Mouse (Mus musculus): Measurements from ENCODE around the gene Ift27.

The Ift27 gene

GRCm38 (mm10) chr15:78172256-78172898 lies 1.5 kb downstream of the Ift27 start:
- DNase-seq (ENCODE audit: low read depth, low spot score) = no peak

DNA sequence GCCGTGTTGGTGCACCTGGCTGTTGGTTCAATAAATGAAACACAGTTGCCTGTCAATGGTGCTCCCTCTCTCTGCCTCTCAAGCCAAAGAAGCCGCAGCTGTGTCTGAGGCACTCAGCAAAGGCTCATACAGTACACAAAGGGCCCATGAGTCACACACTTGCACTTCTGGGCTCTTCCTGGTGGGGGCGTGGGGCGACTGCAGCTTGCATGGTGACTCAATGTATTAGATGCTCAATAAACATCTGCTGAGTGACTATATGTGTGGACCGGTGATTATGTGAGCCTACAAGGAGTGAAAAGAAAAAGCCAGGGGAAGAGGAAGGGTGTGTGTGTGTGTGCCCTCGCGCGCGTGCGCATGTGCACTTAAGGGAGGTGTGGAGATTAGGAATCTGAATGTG lies 2.3 kb downstream of the Ift27 start:
- peak; percentile 75 for DNase-seq (ENCODE audit: low read depth, low spot score)

GRCm38 (mm10) chr15:78170708-78171107 lies 3.2 kb downstream of the Ift27 start:
- DNase-seq (ENCODE audit: low read depth, low spot score) = no peak

DNA sequence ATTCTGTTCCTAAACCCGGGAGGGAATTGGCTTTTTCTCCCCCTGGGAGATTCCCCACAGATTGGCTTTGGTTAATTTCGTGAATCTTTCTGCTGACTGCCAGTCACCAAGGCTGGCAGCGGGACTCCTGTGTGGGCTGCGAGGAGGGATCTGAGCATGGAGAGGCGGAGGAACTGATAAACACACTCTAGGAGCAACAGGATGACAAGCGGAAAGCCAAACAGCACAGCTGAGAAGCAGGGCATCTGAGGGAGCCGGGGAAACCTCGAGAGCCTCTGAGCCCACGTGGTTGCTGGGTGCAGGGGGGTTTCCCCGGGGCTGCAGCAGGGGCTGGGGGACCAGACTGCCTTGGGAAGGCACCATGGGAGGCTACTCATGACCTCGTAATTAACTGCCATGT lies 4.3 kb downstream of the Ift27 start:
- DNase-seq (ENCODE audit: low read depth, low spot score) = no peak

DNA sequence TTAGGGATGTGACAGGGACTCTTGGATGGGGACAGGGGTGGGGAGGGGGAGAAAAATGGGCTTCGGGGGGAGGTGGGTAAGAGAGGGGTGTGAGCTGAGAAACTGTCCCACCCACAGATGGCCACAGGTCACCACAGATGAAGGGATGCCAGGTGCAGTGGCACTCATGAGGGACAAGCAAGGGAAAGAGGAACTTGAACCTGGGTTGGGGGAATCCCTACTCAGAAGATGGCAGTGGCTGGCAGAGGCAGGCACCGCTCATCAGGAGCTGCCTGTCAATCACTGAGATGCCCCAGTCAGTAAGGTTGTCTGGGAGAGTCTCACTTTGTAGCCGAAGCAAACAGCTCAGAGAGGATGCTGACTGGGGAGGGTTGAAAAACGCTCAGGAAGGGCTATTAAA lies 8.6 kb downstream of the Ift27 start:
- no peak for DNase-seq (ENCODE audit: low read depth, low spot score)

DNA sequence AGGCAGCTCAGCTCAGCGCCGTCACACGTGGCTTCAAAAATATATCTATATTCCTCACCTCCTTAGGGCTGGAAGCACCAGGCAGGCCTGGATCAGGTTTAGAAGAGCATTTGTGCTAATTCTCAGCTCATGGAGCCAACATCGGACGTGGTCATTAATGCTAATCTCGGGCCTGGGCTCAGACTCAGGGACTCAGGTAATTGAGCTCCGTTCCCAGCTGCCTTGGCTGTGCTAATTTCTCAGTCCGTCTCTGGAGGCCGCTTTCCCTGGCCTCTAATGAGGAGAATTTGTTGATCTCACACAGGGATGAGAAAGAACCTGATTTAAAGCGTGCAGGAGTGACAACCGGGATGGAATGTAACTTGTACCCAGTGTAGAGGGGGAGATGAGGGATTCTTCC lies 9.4 kb downstream of the Ift27 start:
- no peak for DNase-seq (ENCODE audit: low read depth, low spot score)

GRCm38 (mm10) chr15:78161946-78162345 lies 12.0 kb downstream of the Ift27 start:
- no peak for DNase-seq (ENCODE audit: low read depth, low spot score)

DNA sequence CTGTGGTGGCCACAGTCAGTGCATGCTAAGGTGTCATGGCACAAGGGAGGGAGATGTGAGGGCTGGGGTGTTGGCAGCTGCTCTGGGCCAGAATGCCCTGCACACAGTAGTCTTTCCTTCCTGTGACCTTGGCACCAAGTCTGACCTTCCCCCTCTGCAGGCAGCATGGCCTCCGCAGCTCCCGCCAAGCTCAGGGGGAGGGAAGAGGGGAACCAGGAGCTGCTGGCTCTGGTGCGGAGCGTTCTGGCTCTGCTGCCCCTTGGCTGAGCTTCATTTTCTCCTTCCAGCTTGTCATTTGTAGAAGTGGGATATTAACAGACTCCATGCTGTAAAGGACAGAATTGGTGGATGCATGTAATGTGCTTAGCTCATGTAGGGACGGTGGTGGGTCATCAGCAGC lies 15.6 kb downstream of the Ift27 start:
- DNase-seq (ENCODE audit: low read depth, low spot score) = no peak

GRCm38 (mm10) chr15:78157824-78158223 lies 16.1 kb downstream of the Ift27 start:
- no peak for DNase-seq (ENCODE audit: low read depth, low spot score)

DNA sequence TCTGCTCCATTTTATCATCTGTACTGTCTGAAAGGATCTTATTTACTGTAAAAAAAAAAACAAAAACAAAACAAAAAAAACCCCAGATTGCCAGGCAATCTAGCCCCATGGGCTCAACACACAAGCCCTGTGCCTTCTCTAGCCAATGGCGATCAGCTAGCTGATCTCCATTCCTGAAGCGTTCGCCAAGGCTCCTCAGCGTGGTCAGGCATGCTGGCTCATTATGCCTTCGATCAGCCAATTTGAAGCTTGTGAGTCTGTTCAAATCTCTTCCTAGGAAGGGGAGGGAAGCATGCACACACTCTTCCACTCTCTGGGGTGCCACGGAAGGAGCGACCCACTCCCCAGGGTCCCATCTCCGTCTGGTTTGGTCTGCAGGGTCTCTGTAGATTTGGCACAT lies 16.6 kb downstream of the Ift27 start:
- DNase-seq (ENCODE audit: low read depth, low spot score) = no peak

DNA sequence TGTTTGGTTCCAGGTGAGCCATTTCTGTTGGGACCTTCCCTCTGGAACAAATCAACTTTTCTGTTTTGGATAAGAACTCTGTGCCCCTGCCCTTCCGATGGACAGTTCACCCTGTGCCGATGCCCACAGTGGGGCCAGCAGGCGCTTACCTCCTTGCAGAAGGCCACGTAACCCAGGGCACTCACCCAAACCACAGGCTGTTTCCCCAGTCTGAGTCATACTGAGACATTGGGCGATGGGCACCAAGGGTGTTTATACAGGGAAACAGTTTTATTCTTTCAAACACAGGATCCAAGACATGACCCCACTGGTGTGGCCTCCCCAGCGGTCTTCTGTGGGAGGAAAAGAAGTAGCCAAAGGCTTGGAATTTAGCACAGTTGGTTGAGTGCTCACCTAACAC lies 18.5 kb downstream of the Ift27 start:
- DNase-seq (ENCODE audit: low read depth, low spot score) = no peak

GRCm38 (mm10) chr15:78153045-78153775 lies 20.7 kb downstream of the Ift27 start:
- DNase-seq (ENCODE audit: low read depth, low spot score) = peak; percentile 21

GRCm38 (mm10) chr15:78148565-78148964 lies 25.3 kb downstream of the Ift27 start:
- DNase-seq (ENCODE audit: low read depth, low spot score) = peak; percentile 79

DNA sequence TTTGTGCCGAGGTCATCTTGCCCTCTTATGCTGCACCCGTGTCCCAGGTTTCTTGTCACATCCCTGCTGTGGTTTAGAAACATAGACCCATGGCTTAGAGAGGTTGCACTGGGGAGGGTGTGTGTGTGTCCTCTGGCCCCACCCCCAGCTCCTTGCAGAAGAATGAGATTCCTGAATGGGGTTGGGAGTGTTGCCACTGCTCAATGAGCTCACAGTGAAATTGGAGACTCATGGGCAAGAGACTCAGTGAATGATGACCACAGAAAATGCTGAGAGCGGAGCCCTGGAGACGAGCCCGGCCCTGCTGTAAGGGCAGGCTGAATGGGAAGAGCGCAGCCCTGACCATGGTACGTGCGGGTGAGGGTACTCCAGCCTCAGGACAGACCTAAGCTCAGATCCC lies 33.7 kb downstream of the Ift27 start:
- DNase-seq (ENCODE audit: low read depth, low spot score) = peak; percentile 71

DNA sequence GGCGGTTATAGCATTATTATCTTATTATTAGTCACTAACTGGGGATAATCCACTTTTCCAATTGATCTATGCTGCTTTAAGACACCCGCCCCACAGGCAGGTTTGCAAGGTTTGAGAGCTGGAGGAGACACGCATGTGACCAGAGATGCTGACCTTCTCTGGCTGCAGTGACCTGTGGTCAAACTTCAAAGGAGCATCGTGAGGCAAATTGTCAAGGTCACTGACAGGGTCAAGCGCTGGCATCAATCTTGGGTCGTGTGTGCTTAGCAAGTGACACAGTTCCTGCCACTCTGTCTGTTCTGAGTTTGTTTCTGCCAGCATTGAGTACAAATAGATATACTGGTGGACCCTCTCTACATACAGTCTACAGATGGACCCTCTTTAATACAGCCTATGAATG lies 39.3 kb downstream of the Ift27 start:
- DNase-seq (ENCODE audit: low read depth, low spot score) = no peak

DNA sequence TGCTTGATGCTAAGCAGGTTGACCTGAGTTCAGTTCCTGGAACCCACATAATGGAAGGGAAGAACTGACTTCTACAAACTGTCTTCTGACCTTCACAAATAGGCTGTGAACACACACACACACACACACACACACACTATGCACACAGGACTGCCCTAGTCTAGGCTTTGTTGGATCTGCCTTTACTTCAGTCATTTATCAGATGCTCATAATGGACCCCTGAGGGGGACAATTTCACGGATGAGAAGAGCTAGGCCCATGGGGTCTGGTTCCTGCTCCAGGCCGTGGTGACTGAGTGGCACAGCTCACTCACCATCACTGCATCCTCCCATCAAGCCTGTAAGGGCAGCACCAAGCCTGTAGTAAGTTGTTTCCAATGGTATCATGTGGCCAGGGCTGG lies 40.5 kb downstream of the Ift27 start:
- DNase-seq (ENCODE audit: low read depth, low spot score) = no peak

- peak; percentile 98 for DNase-seq (ENCODE audit: low read depth, low spot score)
These were observed 54.2 kb downstream of the Ift27 start, which contains the start of gene Cacng2 for GRCm38 (mm10) chr15:78119704-78120103. Gene Cacng2 (minus strand): TSS chr15:78120028.

GRCm38 (mm10) chr15:78119248-78119647 lies 54.7 kb downstream of the Ift27 start:
- DNase-seq (ENCODE audit: low read depth, low spot score) = peak; percentile 35

GRCm38 (mm10) chr15:78118275-78118995 lies 55.5 kb downstream of the Ift27 start:
- no peak for DNase-seq (ENCODE audit: low read depth, low spot score)

GRCm38 (mm10) chr15:78117731-78118130 lies 56.2 kb downstream of the Ift27 start:
- no peak for DNase-seq (ENCODE audit: low read depth, low spot score)

- no peak for DNase-seq (ENCODE audit: low read depth, low spot score)
These were observed 57.0 kb downstream of the Ift27 start for GRCm38 (mm10) chr15:78116936-78117335.

DNA sequence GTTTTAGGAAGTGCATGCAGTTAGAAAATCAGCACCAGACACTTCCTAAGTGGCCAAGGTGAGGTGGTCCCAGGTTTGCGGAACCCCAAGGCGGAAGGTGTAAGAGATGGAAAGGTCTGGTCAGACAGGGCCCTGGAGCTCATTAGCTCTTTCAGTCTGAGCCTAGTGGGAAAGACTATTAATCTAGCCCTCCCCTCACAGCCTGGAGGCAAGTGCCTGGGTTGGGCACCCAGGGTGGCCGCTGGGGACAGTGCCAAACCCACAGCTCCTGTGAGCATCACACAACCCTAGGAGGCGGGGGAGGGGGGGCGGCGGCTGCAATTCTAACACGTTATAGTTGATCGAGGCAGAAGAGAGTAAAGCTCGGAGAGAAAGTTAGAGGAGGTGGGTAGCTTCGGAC lies 57.7 kb downstream of the Ift27 start:
- no peak for DNase-seq (ENCODE audit: low read depth, low spot score)

All from R1 (cell line).